ENCODE assay signal across 8 mouse cellular contexts in the genomic region with DNA sequence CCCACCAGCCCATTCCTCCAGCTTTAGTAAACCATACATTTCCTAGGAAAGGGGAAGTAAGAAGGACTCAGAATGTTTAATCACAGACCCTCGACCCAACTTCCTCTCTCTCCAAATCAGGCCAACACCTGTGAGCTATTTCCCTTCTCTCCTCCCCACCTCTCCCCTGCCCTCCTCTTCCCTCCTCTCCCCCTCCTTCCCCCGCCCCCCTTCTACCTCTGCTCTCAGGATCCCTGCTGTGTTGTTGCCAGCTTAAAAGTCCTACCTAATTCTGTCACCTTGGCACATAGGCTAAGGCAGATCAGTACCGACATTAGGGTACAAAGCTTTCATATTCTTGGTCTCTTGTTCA. TPM values are rescaled to one million over a fixed set of nuclear protein-coding genes. Genes with fewer than 3 reads are reported as not detected.
DNase-seq lines count a peak whose midpoint lies in the region; ATAC-seq and TF ChIP-seq lines count a peak whose summit lies in the region.

No protein-coding gene starts in this region.

- TF ChIP-seq CTCF in kidney, postnatal 0 days (IDR thresholded peaks at IDR 0.05; ENCODE audit: low read depth) = no peak
- TF ChIP-seq CTCF in intestine, postnatal 0 days (IDR thresholded peaks at IDR 0.05; ENCODE audit: low read depth) = no peak

- H3K27ac ChIP-seq in kidney, postnatal 0 days = no peak overlapping the region
- peak overlapping the region; percentile 97; the same call in 1 of the 2 replicates for H3K27ac ChIP-seq in embryonic facial prominence, embryonic 10.5 days (replicated peaks)
- no peak overlapping the region for H3K27ac ChIP-seq in intestine, postnatal 0 days (ENCODE audit: low read depth, low read length)

- peak overlapping the region; percentile 88 for H3K4me2 ChIP-seq in kidney, postnatal 0 days (ENCODE audit: low read length)
- peak overlapping the region; percentile 94 for H3K4me2 ChIP-seq in intestine, postnatal 0 days (replicated peaks; ENCODE audit: low read depth)

- H3K4me3 ChIP-seq in kidney, postnatal 0 days (replicated peaks; ENCODE audit: low read depth, low read length) = peak overlapping the region; percentile 95; the same call in 1 of the 2 replicates
- peak overlapping the region; percentile 95 for H3K4me3 ChIP-seq in embryonic facial prominence, embryonic 10.5 days
- peak overlapping the region; percentile 73 for H3K4me3 ChIP-seq in intestine, postnatal 0 days (ENCODE audit: low read depth, low read length)

- no peaks in the 10 kb centered on the region for H3K27me3 ChIP-seq in kidney, postnatal 0 days (ENCODE audit: insufficient read depth, low read length)
- no peaks in the 10 kb centered on the region for H3K27me3 ChIP-seq in embryonic facial prominence, embryonic 10.5 days (replicated peaks; ENCODE audit: low read depth, poor library complexity, severe bottlenecking)
- no peaks in the 10 kb centered on the region for H3K27me3 ChIP-seq in intestine, postnatal 0 days (replicated peaks; ENCODE audit: control insufficient read depth, insufficient read depth, low read length)

- DNase-seq in kidney, postnatal 0 days (ENCODE audit: low spot score) = no peak
- DNase-seq in kidney, postnatal 10 days = no peak
- DNase-seq in embryonic facial prominence, embryonic 10.5 days (ENCODE audit: low spot score) = peak; percentile 19
- DNase-seq in ovary, postnatal 10 days (ENCODE audit: low spot score) = no peak
- no peak for DNase-seq in layer of hippocampus, postnatal 10 days (ENCODE audit: low spot score in 2 of 2)
- no peak for DNase-seq in layer of hippocampus, adult 9-10 months (ENCODE audit: low spot score)

- H3K9me3 ChIP-seq in kidney, postnatal 0 days (replicated peaks; ENCODE audit: low read length) = no peaks in the 10 kb centered on the region
- no peaks in the 10 kb centered on the region for H3K9me3 ChIP-seq in embryonic facial prominence, embryonic 10.5 days
- H3K9me3 ChIP-seq in intestine, postnatal 0 days (ENCODE audit: control insufficient read depth) = no peaks in the 10 kb centered on the region

- H3K9ac ChIP-seq in kidney, postnatal 0 days (ENCODE audit: low read depth, low read length) = peak overlapping the region; percentile 85; the same call in 1 of the 2 replicates
- H3K9ac ChIP-seq in intestine, postnatal 0 days (ENCODE audit: low read depth, low read length) = 0 out of 2 replicates have a peak overlapping the region, but pooled peaks have one; percentile 79

- no peak for ATAC-seq in kidney, postnatal 0 days (replicated peaks; ENCODE audit: low FRiP score, low read depth)
- no peak for ATAC-seq in intestine, postnatal 0 days
- peak; percentile 23; the same call in 1 of the 2 replicates for ATAC-seq in neutrophil, adult 5-6 weeks (ENCODE audit: extremely low read depth, insufficient number of reproducible peaks, low FRiP score, poor library complexity, severe bottlenecking)

- H3K36me3 ChIP-seq in kidney, postnatal 0 days (ENCODE audit: insufficient read depth, low read length) = no peaks in the 10 kb centered on the region
- no peaks in the 10 kb centered on the region for H3K36me3 ChIP-seq in embryonic facial prominence, embryonic 10.5 days (replicated peaks)
- no peaks in the 10 kb centered on the region for H3K36me3 ChIP-seq in intestine, postnatal 0 days (ENCODE audit: control insufficient read depth, insufficient read depth)

- H3K4me1 ChIP-seq in kidney, postnatal 0 days (replicated peaks; ENCODE audit: insufficient read depth, low read length) = no peaks in the 10 kb centered on the region
- H3K4me1 ChIP-seq in embryonic facial prominence, embryonic 10.5 days = peaks cover 16% of the 10 kb centered on the region
- H3K4me1 ChIP-seq in intestine, postnatal 0 days (replicated peaks; ENCODE audit: control insufficient read depth, insufficient read depth, low read length) = peaks cover 3% of the 10 kb centered on the region; the same call in 1 of the 2 replicates

- 13% methylated on average over 3 of the region's 3 CpGs for WGBS in kidney, postnatal 0 days
- WGBS in embryonic facial prominence, embryonic 10.5 days = 14% methylated on average over 3 of the region's 3 CpGs
- WGBS in intestine, postnatal 0 days = 14% methylated on average over 3 of the region's 3 CpGs

RNA-seq across cellular contexts. Expression of a gene that starts 0.8 kb away (rescaled TPM):
- polyA plus RNA-seq in kidney, postnatal 0 days (2015; fragmentation: Nextera tagmentation; extraction: Ambion mirVana) = 2.6 and 2.9 TPM in 2 replicates
- 8.1 and 9.7 TPM in 2 replicates for polyA plus RNA-seq in embryonic facial prominence, embryonic 10.5 days (2016; fragmentation: Nextera tagmentation; extraction: Ambion mirVana)
- polyA plus RNA-seq in intestine, postnatal 0 days (2015; fragmentation: Nextera tagmentation; extraction: Ambion mirVana) = 1.1 and 1.4 TPM in 2 replicates
- 3.8 and 6.3 TPM in 2 replicates for total RNA-seq in neutrophil, adult 5-6 weeks (2017)
- 10 to 100 TPM; 29.8 to 30.8 TPM for total RNA-seq in layer of hippocampus, postnatal 10 days (2021)
